Mouse (Mus musculus): ENCODE results near the gene Nxnl1.

GRCm38 (mm10) chr8:71579476-71579875 lies 13.1 kb upstream of the Nxnl1 start:
- TF ChIP-seq CTCF (IDR thresholded peaks at IDR 0.05) (no peak), EP300 (IDR thresholded peaks at IDR 0.05) (no peak)

Data from lung, postnatal 0 days (tissue).